Mouse (Mus musculus) cerebellum, adult 2 months (tissue): ENCODE data around the gene Mbtps2. TPM values are rescaled to one million over a fixed set of nuclear protein-coding genes. Genes with fewer than 3 reads are reported as not detected.

ENCODE experiments used
- DNase-seq, 2 experiments: peaks; one replicate each; pipeline ENCODE4 v3.0.0; 2021
- H3K27ac ChIP-seq: fragments of 200-500 bp; 2 replicates; pipeline ENCODE4 v1.5.1; 2012; ENCODE audit warnings: low read length, control low read depth, inconsistent platforms; ENCODE audit not compliant: insufficient read depth
- H3K27me3 ChIP-seq: fragments of 200-500 bp; 2 replicates; pipeline ENCODE4 v1.6.1; 2012; ENCODE audit warnings: inconsistent platforms, mild to moderate bottlenecking, low read length, moderate library complexity; ENCODE audit not compliant: control insufficient read depth, insufficient read depth
- H3K4me1 ChIP-seq: fragments of 200-500 bp; 2 replicates; pipeline ENCODE4 v1.6.1; 2011; ENCODE audit warnings: low read length; ENCODE audit not compliant: control insufficient read depth, insufficient read depth
- H3K4me3 ChIP-seq: fragments of 200-500 bp; replicated peaks from 2 replicates; pipeline ENCODE3; 2011; ENCODE audit warnings: mild to moderate bottlenecking, low read depth, low read length, control low read depth; ENCODE audit not compliant: insufficient read depth
- CTCF ChIP-seq: fragments of 200-500 bp; IDR thresholded peaks from 2 replicates; pipeline ENCODE4 v1.5.1; 2011; ENCODE audit warnings: low read depth, mild to moderate bottlenecking, control low read depth, low read length, moderate library complexity, borderline replicate concordance; ENCODE audit not compliant: insufficient read depth
- POLR2A ChIP-seq: fragments of 200-500 bp; IDR thresholded peaks from 2 replicates; pipeline ENCODE4 v1.6.1; 2011; ENCODE audit warnings: low read length, control low read depth, borderline replicate concordance; ENCODE audit not compliant: insufficient read depth
- WGBS: fragments of 180-500 bp; shearing (Covaris S2); methylation state at CpG from one replicate; pipeline ENCODE4 v1.1.7; 2018; 5-methylcytosine and 5-hydroxymethylcytosine counted together
- polyA plus RNA-seq: library from polyadenylated mRNA; depleted of rRNA; stranded (reverse); fragments of >200 nt; gene quantifications from 2 replicates; pipeline ENCODE4 v1.2.3, GENCODE M21; 2012; rRNA removed

Mbtps2 gene
- 29.9 and 30.1 TPM in 2 replicates for polyA plus RNA-seq

- no peak for TF ChIP-seq CTCF
- peak; percentile 28; the same call in 1 of the 2 replicates for TF ChIP-seq POLR2A
- 10% methylated on average over 69 of the region's 74 CpGs for WGBS
- Histone ChIP-seq H3K27me3 (no peaks in the 10 kb centered on the region), H3K27ac (peak within 1 kb of the TSS; percentile 100), H3K4me3 (peak within 1 kb of the TSS; percentile 98), H3K4me1 (no peaks in the 10 kb centered on the region)
- peak; percentile 82 to 83 for DNase-seq
Observed at GRCm38 (mm10) chrX:157598186-157598996, at the start of gene Mbtps2. Gene Mbtps2, minus strand, starts transcription at chrX:157598715.

GRCm38 (mm10) chrX:157646399-157646798, 47.9 kb upstream of the Mbtps2 start:
- 77% methylated on average over 1 of the region's 1 CpGs for whole genome bisulfite sequencing

GRCm38 (mm10) chrX:157644700-157645099, 46.2 kb upstream of the Mbtps2 start:
- Histone ChIP-seq H3K27ac (no peak overlapping the region), H3K27me3 (no peaks in the 10 kb centered on the region), H3K4me1 (no peaks in the 10 kb centered on the region), H3K4me3 (no peak overlapping the region)
- TF ChIP-seq POLR2A (no peak), CTCF (no peak)
- WGBS = 89% methylated on average over 4 of the region's 4 CpGs
- no peak for DNase-seq

More at GRCm38 (mm10) chrX:157646399-157646798, 47.9 kb upstream of the Mbtps2 start:
- TF ChIP-seq CTCF (no peak), POLR2A (no peak)
- H3K27me3 ChIP-seq = no peaks in the 10 kb centered on the region
- no peak overlapping the region for H3K4me3 ChIP-seq
- no peak overlapping the region for H3K27ac ChIP-seq
- no peak for DNase-seq
- H3K4me1 ChIP-seq = no peaks in the 10 kb centered on the region

GRCm38 (mm10) chrX:157644300-157644699, 45.8 kb upstream of the Mbtps2 start:
- Histone ChIP-seq H3K27me3 (no peaks in the 10 kb centered on the region), H3K4me1 (no peaks in the 10 kb centered on the region), H3K27ac (no peak overlapping the region), H3K4me3 (no peak overlapping the region)
- 12% methylated on average over 3 of the region's 3 CpGs for WGBS
- peak; percentile 42 to 60 for DNase-seq
- no peak for TF ChIP-seq POLR2A
- TF ChIP-seq CTCF = peak; percentile 80

- Histone ChIP-seq H3K27me3 (no peaks in the 10 kb centered on the region), H3K4me3 (no peak overlapping the region), H3K4me1 (no peaks in the 10 kb centered on the region), H3K27ac (no peak overlapping the region)
- WGBS = 86% methylated on average over 5 of the region's 5 CpGs
- DNase-seq = no peak
- TF ChIP-seq POLR2A (no peak), CTCF (no peak)
Observed at GRCm38 (mm10) chrX:157642856-157643255, 44.3 kb upstream of the Mbtps2 start.

- DNase-seq = no peak
- Histone ChIP-seq H3K27me3 (no peaks in the 10 kb centered on the region), H3K4me1 (no peaks in the 10 kb centered on the region), H3K4me3 (no peak overlapping the region), H3K27ac (no peak overlapping the region)
- TF ChIP-seq CTCF (no peak), POLR2A (no peak)
- WGBS = 92% methylated on average over 1 of the region's 1 CpGs
Observed at GRCm38 (mm10) chrX:157637253-157637652, 38.7 kb upstream of the Mbtps2 start.

- no peak for DNase-seq
- H3K4me3 ChIP-seq = no peak overlapping the region
- 71% methylated on average over 3 of the region's 3 CpGs for WGBS
- H3K27ac ChIP-seq = no peak overlapping the region
- no peak for TF ChIP-seq CTCF
- no peak for TF ChIP-seq POLR2A
- H3K4me1 ChIP-seq = no peaks in the 10 kb centered on the region
- H3K27me3 ChIP-seq = no peaks in the 10 kb centered on the region
Observed at GRCm38 (mm10) chrX:157633676-157634414, 35.3 kb upstream of the Mbtps2 start.
